Mouse (Mus musculus): ENCODE measurements around the gene Sgk1. TPM values are rescaled to one million over a fixed set of nuclear protein-coding genes. Genes with fewer than 3 reads are reported as not detected.
A peak's percentile ranks its signal among the peaks of the same experiment; 100 is the strongest.

Sgk1 gene
- polyA plus RNA-seq, 1 experiment: 64.1 TPM

- H3K4me3 ChIP-seq (ENCODE audit: insufficient read depth, low read length): peak overlapping the region; percentile 82; the same call in 1 of the 2 replicates
- H3K27ac ChIP-seq (ENCODE audit: insufficient read depth, low read length): no peak overlapping the region
- peaks cover 2% of the 10 kb centered on the region for H3K4me1 ChIP-seq (ENCODE audit: control insufficient read depth, insufficient read depth, low read length)
- TF ChIP-seq POLR2A (IDR thresholded peaks at IDR 0.05; ENCODE audit: extremely low read depth, insufficient read depth, low read length) (peak; percentile 45), CTCF (IDR thresholded peaks at IDR 0.05; ENCODE audit: extremely low read depth, insufficient read depth, low read length) (no peak)
These were observed 118.7 kb downstream of the Sgk1 start for GRCm38 (mm10) chr10:22000491-22001306.

GRCm38 (mm10) chr10:22001621-22002020 is 119.6 kb downstream of the Sgk1 start:
- peaks cover 2% of the 10 kb centered on the region for H3K4me1 ChIP-seq (ENCODE audit: control insufficient read depth, insufficient read depth, low read length)
- H3K27ac ChIP-seq (ENCODE audit: insufficient read depth, low read length): no peak overlapping the region
- TF ChIP-seq POLR2A (IDR thresholded peaks at IDR 0.05; ENCODE audit: extremely low read depth, insufficient read depth, low read length): no peak
- no peak for TF ChIP-seq CTCF (IDR thresholded peaks at IDR 0.05; ENCODE audit: extremely low read depth, insufficient read depth, low read length)
- H3K4me3 ChIP-seq (ENCODE audit: insufficient read depth, low read length): no peak overlapping the region

GRCm38 (mm10) chr10:22004763-22005162 is 122.8 kb downstream of the Sgk1 start:
- H3K4me3 ChIP-seq (ENCODE audit: insufficient read depth, low read length): no peak overlapping the region
- no peak for TF ChIP-seq CTCF (IDR thresholded peaks at IDR 0.05; ENCODE audit: extremely low read depth, insufficient read depth, low read length)
- TF ChIP-seq POLR2A (IDR thresholded peaks at IDR 0.05; ENCODE audit: extremely low read depth, insufficient read depth, low read length): no peak
- H3K4me1 ChIP-seq (ENCODE audit: control insufficient read depth, insufficient read depth, low read length): peaks cover 2% of the 10 kb centered on the region
- H3K27ac ChIP-seq (ENCODE audit: insufficient read depth, low read length): no peak overlapping the region

DNA sequence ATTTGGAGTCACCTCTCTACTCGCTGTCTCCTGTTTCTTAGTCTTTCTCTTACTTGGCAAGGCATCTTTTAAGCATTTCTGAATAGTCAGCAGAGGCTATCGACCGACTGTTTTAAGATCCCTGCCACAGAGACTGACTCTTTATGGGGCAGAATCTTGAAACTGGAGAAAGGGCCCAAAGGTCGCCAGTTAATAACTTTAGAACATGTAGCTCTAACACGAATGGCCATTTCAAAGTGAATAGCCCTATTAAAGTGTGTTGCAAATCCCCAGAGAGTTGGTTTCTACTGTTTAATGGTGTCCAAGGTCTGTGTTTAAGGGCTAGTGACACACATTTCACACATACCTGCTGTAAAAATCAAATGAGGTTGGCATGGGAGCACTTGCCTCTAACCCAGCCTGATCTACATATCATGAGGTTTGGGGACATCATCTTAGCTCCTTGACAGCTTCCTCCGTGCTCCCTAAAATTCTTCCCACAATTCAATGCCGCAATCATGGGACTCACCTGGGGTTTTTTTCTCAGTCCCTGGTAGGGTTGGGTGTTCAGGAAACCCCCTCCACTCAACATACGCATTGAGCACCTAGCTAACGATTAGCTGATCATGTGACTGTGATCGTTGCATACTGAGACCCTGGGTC is 125.3 kb downstream of the Sgk1 start:
- Histone ChIP-seq H3K27ac (ENCODE audit: insufficient read depth, low read length) (no peak overlapping the region), H3K4me3 (ENCODE audit: insufficient read depth, low read length) (no peak overlapping the region), H3K4me1 (ENCODE audit: control insufficient read depth, insufficient read depth, low read length) (no peaks in the 10 kb centered on the region)
- TF ChIP-seq CTCF (IDR thresholded peaks at IDR 0.05; ENCODE audit: extremely low read depth, insufficient read depth, low read length) (no peak), POLR2A (IDR thresholded peaks at IDR 0.05; ENCODE audit: extremely low read depth, insufficient read depth, low read length) (no peak)

GRCm38 (mm10) chr10:22007802-22008172 is 125.8 kb downstream of the Sgk1 start:
- H3K4me1 ChIP-seq (ENCODE audit: control insufficient read depth, insufficient read depth, low read length): no peaks in the 10 kb centered on the region
- TF ChIP-seq POLR2A (IDR thresholded peaks at IDR 0.05; ENCODE audit: extremely low read depth, insufficient read depth, low read length): no peak
- TF ChIP-seq CTCF (IDR thresholded peaks at IDR 0.05; ENCODE audit: extremely low read depth, insufficient read depth, low read length): peak; percentile 66

GRCm38 (mm10) chr10:22010088-22010818 is 128.3 kb downstream of the Sgk1 start:
- Histone ChIP-seq H3K27ac (ENCODE audit: insufficient read depth, low read length) (no peak overlapping the region), H3K4me1 (ENCODE audit: control insufficient read depth, insufficient read depth, low read length) (no peaks in the 10 kb centered on the region), H3K4me3 (ENCODE audit: insufficient read depth, low read length) (no peak overlapping the region)
- TF ChIP-seq POLR2A (IDR thresholded peaks at IDR 0.05; ENCODE audit: extremely low read depth, insufficient read depth, low read length) (no peak), CTCF (IDR thresholded peaks at IDR 0.05; ENCODE audit: extremely low read depth, insufficient read depth, low read length) (peak; percentile 90)

More at GRCm38 (mm10) chr10:22007802-22008172, 125.8 kb downstream of the Sgk1 start:
- Histone ChIP-seq H3K4me3 (ENCODE audit: insufficient read depth, low read length) (no peak overlapping the region), H3K27ac (ENCODE audit: insufficient read depth, low read length) (no peak overlapping the region)

DNA sequence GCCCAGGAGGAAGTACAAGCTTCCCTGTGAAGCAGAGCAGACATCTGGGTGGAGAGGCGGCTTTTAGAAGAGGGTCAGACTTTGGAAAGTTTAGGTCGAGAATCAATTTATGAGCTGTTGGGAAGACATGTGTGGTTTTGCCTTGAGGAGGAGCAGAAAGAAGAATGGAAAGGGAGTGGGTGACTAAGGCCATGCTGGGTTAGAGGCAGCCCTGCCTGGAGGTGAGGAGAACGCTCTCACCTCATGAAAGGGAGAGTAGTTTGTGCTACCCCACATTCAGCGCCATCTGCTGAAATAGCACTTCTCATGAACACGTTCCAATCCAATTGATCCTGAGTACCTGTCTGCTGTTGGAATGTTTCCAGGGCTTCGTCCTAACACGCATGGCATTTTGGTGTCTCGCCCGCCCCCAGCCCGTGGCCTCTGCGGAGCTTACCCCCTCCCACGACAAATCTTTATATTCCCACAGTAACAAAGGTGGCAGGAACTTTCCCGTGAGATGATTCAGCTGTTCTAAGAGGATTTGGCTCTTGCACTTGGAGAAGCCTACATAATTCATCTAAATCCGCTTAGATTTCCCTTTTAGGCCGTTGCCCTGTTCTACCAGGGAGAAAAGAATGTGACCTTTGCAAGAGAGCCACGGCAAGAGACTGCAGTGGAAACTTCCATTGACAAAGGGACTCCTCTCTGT is 135.6 kb downstream of the Sgk1 start:
- Histone ChIP-seq H3K4me1 (ENCODE audit: control insufficient read depth, insufficient read depth, low read length) (no peaks in the 10 kb centered on the region), H3K4me3 (ENCODE audit: insufficient read depth, low read length) (no peak overlapping the region), H3K27ac (ENCODE audit: insufficient read depth, low read length) (no peak overlapping the region)
- TF ChIP-seq CTCF (IDR thresholded peaks at IDR 0.05; ENCODE audit: extremely low read depth, insufficient read depth, low read length): no peak
- no peak for TF ChIP-seq POLR2A (IDR thresholded peaks at IDR 0.05; ENCODE audit: extremely low read depth, insufficient read depth, low read length)

GRCm38 (mm10) chr10:22018618-22019017 is 136.6 kb downstream of the Sgk1 start:
- no peaks in the 10 kb centered on the region for H3K4me1 ChIP-seq (ENCODE audit: control insufficient read depth, insufficient read depth, low read length)
- H3K4me3 ChIP-seq (ENCODE audit: insufficient read depth, low read length): no peak overlapping the region
- no peak overlapping the region for H3K27ac ChIP-seq (ENCODE audit: insufficient read depth, low read length)
- TF ChIP-seq POLR2A (IDR thresholded peaks at IDR 0.05; ENCODE audit: extremely low read depth, insufficient read depth, low read length) (no peak), CTCF (IDR thresholded peaks at IDR 0.05; ENCODE audit: extremely low read depth, insufficient read depth, low read length) (no peak)

- no peak overlapping the region for H3K27ac ChIP-seq (ENCODE audit: insufficient read depth, low read length)
- H3K4me1 ChIP-seq (ENCODE audit: control insufficient read depth, insufficient read depth, low read length): no peaks in the 10 kb centered on the region
- H3K4me3 ChIP-seq (ENCODE audit: insufficient read depth, low read length): no peak overlapping the region
- TF ChIP-seq POLR2A (IDR thresholded peaks at IDR 0.05; ENCODE audit: extremely low read depth, insufficient read depth, low read length): no peak
- TF ChIP-seq CTCF (IDR thresholded peaks at IDR 0.05; ENCODE audit: extremely low read depth, insufficient read depth, low read length): no peak
These were observed 152.3 kb downstream of the Sgk1 start for GRCm38 (mm10) chr10:22034303-22034702.

All from cortical plate, adult 2 months (tissue).